Mouse (Mus musculus): ENCODE data around the gene Clock. TPM values are rescaled to one million over a fixed set of nuclear protein-coding genes. Genes with fewer than 3 reads are reported as not detected.

The Clock gene
- total RNA-seq, 4 experiments from 2014 or later: 13.7 to 19.4 (median 17.5) TPM

DNA sequence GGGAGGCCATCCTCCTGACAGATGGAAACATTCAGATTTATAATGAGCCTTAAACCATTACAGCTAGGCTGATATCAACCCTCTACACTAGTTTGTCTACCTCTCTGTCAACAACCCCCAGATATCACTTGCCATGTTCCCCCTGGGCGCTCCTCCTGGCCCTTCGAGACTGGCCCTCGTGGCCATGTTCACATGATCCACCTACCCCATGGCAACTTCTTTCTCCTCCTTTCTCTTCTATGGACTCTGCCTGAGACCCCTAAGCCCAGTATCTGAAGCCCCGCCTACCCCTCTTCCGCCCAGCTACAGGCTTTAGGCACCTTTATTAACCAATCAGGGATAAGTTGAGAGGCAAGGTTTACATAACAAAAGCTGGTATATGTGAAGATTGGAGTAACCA, 124.8 kb downstream of the Clock start:
- no peak for DNase-seq (ENCODE audit: low spot score in 2 of 2)

DNA sequence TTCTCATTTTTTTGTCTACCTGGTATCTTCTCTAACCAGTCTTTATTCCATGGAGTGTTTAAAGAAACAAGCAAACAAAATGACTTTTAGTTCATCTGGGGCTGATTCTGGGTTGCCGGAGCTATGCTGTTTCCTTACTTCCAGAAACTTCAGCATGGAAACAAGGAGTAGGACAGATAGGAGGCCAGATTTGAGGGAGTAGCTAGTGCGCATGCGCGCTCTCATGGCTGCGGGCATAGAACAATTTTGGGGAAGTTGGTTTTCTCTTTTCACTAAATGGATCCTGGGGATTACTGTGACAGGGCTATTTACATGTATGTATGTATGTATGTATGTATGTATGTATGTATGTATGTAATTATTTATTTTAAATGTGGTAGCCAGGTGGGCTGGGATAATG, 125.4 kb downstream of the Clock start:
- DNase-seq (ENCODE audit: low spot score in 2 of 2): no peak

GRCm38 (mm10) chr5:76177664-76178063, 126.9 kb downstream of the Clock start:
- no peak for DNase-seq (ENCODE audit: low spot score in 2 of 2)

DNA sequence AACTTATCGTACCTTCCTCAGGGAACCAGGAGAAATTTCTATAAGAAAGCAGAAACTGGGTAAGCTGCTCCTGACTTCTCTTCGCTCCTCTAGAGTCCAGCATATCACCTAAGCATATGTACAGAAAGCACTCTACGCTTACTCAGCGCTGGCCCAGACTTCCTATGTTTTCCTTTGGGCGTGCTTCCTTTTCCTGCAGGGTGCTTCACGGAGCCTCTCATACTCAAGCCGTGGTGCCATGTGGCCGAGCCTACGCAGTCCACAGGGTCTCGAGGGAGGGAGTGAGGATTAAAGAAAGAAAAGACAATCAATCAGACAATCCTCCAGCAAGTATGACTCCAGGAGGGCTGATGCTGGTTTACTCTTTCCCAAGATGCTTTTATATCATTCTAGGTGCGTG, 127.8 kb downstream of the Clock start:
- DNase-seq (ENCODE audit: low spot score in 2 of 2): no peak

DNA sequence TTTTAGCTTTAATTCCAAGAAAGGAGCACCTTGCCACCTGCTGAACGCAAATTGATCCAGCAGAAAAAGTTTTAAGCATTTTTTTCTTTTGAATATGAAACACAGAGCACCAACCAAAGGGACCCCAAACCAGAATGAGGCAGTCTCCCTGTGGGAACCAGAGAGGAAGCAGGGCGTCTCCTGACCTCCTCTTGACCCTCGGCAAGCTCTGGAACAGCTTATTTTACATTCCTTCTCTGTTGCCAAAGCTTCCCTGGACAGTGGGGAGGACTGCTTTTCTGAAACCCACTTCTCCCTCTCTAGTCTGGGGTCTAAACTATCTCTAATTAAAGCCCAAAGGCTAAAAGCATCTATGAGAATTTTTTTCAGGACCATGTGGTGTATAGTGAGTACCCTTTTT, 128.2 kb downstream of the Clock start:
- DNase-seq (ENCODE audit: low spot score in 2 of 2): no peak

DNA sequence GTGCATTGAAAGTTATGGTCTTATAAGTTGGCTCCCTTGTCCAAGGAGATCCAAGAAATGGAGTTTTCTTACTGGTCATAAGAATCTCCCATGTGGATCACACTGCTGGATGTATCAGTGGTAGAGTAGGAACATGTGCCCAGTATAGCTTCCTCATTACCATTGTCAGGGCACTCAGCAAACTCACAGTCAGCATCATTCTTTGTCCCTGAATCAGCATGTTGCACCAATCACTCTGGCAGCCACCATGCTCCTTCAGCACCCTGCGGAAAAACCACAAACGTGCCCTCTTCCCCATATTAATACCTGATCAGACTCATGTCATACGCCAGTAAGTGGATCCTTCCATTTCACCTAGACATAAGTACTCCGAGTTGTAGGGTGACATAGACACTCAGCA, 129.5 kb downstream of the Clock start:
- DNase-seq (ENCODE audit: low spot score in 2 of 2): no peak

DNA sequence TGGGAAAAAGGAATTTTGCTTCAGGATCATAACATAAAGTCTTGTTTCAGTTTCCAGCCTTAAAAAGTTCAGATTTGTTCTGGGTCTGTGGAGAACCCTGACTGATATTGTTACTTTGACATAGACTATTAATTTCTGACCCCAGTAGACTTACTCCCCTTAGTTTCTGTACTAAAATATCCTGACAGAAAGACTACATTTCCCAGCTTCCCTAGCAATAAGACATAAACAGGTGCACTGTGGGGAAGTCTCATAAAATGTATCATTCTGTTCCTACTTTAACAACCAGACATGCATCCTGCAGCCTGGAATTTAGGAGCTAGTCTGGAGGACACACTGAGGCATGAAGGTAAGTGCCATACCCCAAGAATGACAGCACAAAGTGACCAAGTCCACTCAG, 133.6 kb downstream of the Clock start:
- DNase-seq (ENCODE audit: low spot score in 2 of 2): no peak

- no peak for DNase-seq (ENCODE audit: low spot score in 2 of 2)
Measured at GRCm38 (mm10) chr5:76170522-76170921, 134.1 kb downstream of the Clock start.

- no peak for DNase-seq (ENCODE audit: low spot score in 2 of 2)
Measured at GRCm38 (mm10) chr5:76164827-76165226, 139.8 kb downstream of the Clock start.

- no peak for DNase-seq (ENCODE audit: low spot score in 2 of 2)
Measured at GRCm38 (mm10) chr5:76163828-76164390, 140.7 kb downstream of the Clock start.

DNA sequence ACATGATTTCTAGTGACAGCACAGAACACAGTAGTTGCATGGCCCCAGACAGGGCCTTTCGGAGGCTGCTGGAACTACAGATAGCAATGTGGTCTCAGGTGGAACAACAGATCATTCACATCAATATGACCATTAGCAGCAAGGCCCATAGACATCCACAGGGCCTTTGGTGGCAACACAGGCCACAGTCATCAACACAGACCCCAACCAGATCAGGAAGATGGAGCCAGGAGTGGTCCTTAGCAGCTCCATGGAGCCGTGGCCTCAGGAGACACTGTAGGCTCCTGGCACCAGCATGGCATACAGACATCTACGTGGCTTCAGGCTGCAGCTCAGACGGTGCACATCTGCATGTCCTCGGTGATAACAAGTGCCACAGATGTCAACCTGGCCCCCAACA, 141.7 kb downstream of the Clock start:
- DNase-seq (ENCODE audit: low spot score in 2 of 2): no peak

GRCm38 (mm10) chr5:76161491-76161890, 143.1 kb downstream of the Clock start:
- DNase-seq (ENCODE audit: low spot score in 2 of 2): no peak

DNA sequence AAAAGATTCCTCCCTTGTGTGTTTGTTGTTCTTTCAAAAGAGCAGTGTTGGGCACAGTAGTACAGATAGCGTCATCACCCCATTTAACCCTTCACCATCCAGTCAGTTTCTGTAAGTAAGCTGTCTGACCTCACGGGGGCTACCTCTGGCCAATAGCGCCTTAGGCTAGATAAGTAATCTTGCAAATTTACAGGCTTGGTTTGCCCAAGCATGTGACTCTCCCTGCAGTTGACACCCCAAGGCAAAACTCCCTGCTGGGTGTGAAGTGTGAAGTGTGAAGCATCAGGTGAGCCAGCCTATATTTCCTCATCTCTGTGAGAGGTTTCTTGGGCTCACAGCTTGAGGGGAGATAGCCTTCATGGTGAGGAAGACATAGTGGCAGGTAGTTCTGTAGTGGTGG, 144.5 kb downstream of the Clock start:
- DNase-seq (ENCODE audit: low spot score in 2 of 2): no peak

Other genes starting within 250 kb of the Clock start
- 1 to 10 TPM; 1.1 to 2.6 (median 2.0) TPM for gene Srd5a3, start 164.5 kb downstream of the Clock start, total RNA-seq (2022)
- gene Tmem165, start 120.9 kb downstream of the Clock start, total RNA-seq (2022): 10 to 100 TPM; 12.1 to 14.5 (median 13.7) TPM
- not detected for gene Pdcl2, start 26.4 kb upstream of the Clock start, total RNA-seq (2022)
- gene Nmu, start 59.0 kb upstream of the Clock start, total RNA-seq (2022): not detected
- gene Gm7271, start 179.2 kb upstream of the Clock start, total RNA-seq (2022): not detected
- 10 to 100 TPM in 3 of 4 experiments, 1 to 10 TPM in 1; 9.5 to 12.7 (median 11.3) TPM for gene Exoc1, start 224.5 kb upstream of the Clock start, total RNA-seq (2022)